Mouse (Mus musculus): ENCODE results near the gene Gm9999. TPM values are rescaled to one million over a fixed set of nuclear protein-coding genes. Genes with fewer than 3 reads are reported as not detected.

Gm9999 gene
- total and polyA plus RNA-seq, 3 experiments: not detected

DNA sequence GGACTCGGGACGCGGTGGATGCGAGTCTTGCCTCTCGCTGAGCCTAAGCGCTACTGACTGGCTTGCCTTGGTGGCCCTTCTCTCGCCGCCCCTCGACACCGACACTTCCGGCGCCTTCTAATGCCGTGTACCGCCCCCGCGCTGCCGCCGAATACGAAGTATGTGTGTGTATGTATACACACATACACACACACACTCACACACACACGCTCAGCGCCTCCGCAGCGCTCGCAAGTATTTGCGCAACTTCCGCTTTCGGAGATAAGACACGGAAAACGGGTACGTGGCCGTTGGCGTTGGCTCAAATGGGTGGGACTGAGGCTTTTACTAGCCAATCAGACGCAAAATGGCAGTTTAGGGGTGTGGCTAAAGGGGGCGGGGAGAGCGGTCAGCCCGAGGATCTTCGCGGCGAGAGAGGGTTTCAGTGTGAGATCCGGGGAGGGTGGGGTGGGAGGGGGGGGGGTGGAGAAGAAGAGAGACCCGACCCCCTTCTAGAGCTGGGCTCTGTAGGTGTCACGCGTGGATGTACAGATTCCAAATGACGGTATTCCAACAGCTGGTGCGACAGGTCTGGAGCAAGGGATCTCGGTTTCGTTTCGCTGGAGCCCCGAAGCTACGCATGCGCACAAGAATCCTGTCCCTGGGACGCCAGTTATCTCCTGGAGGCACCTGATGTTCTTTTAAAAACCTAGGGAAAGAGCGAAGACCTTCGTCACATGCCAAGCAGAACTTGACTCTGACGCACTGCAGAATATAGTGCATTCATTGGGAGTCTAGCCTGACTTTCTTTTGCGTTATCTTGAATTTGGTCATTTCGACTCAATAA is 25.0 kb downstream of the Gm9999 start, which contains the start of gene Spty2d1:
Spty2d1 (minus strand) TSS at position 244 of the 826 bp plus-strand sequence.
- Histone ChIP-seq H3K27me3 (ENCODE audit: control insufficient read depth, insufficient read depth, low read length) (no peaks in the 10 kb centered on the region), H3K4me3 (peak within 1 kb of the TSS; percentile 79), H3K79me2 (replicated peaks; ENCODE audit: control insufficient read depth, insufficient read depth, low read length) (no peaks in the 10 kb centered on the region; the same call in 1 of the 2 replicates), H3K36me3 (ENCODE audit: control insufficient read depth, insufficient read depth, low read length) (peaks cover 4% of the 10 kb centered on the region), H3K4me1 (ENCODE audit: control insufficient read depth, insufficient read depth, low read length) (peaks cover 12% of the 10 kb centered on the region), H3K27ac (peak within 1 kb of the TSS; percentile 92), H3K9ac (ENCODE audit: low read depth, low read length) (peak within 1 kb of the TSS; percentile 80)
- under 1% methylated on average over 57 of the region's 57 CpGs for WGBS
- intact Hi-C loops (cut with DNase I): loop anchor here (5.0 kb wide), 2 partner anchors 86 to 211 kb away; partner anchors contain the start of genes Gtf2h1 and Hps5
- TF ChIP-seq CTCF (IDR thresholded peaks at IDR 0.05): no peak
- TF ChIP-seq EP300 (IDR thresholded peaks at IDR 0.05; ENCODE audit: insufficient read depth, low read depth, low read length): peak; percentile 93
- TF ChIP-seq POLR2A (IDR thresholded peaks at IDR 0.05; ENCODE audit: insufficient read depth, low read depth, low read length): peak; percentile 94
- DNase-seq: peak; percentile 99

DNA sequence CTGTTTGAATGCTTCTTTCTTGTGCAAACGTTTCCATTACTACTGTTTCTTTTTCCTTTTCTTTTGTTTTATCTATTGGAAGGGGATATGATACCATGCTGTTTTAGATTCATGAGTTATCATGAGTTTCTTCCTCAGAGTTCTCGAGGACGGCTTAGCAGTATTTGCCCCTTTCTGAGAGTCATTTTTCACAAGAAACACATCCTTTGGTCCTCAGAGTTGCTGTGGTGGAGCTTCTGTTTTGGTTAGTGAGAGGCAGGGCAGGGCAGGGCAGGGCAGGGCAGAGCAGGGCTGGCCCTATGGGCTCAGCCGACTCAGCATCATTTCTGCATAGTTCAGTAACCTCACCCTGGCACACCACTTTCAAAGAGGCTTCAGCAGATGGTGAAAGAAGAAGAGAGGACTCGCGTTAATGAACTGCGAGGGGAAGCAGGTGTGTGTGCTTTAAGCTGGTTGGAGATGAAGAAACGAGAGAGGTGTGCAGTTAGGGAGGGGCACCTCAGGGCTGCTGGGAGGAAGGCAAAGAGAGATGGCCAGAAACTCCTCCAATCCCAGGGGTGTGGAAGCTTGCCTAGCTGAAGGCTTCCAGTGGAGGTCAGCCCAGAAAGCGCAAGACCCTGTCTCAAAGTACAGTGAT is 29.9 kb downstream of the Gm9999 start:
- Histone ChIP-seq H3K27ac (peak overlapping the region; percentile 0; the same call in 1 of the 2 replicates), H3K4me3 (no peak overlapping the region), H3K27me3 (ENCODE audit: control insufficient read depth, insufficient read depth, low read length) (no peaks in the 10 kb centered on the region), H3K4me1 (ENCODE audit: control insufficient read depth, insufficient read depth, low read length) (peaks cover 15% of the 10 kb centered on the region), H3K9ac (ENCODE audit: low read depth, low read length) (no peak overlapping the region), H3K36me3 (ENCODE audit: control insufficient read depth, insufficient read depth, low read length) (no peaks in the 10 kb centered on the region), H3K79me2 (replicated peaks; ENCODE audit: control insufficient read depth, insufficient read depth, low read length) (no peaks in the 10 kb centered on the region)
- 33% methylated on average over 9 of the region's 9 CpGs for WGBS
- TF ChIP-seq EP300 (IDR thresholded peaks at IDR 0.05; ENCODE audit: insufficient read depth, low read depth, low read length) (no peak), CTCF (IDR thresholded peaks at IDR 0.05) (no peak), POLR2A (IDR thresholded peaks at IDR 0.05; ENCODE audit: insufficient read depth, low read depth, low read length) (no peak)
- no peak for DNase-seq
- intact Hi-C loops (cut with DNase I): loop anchor here (5.0 kb wide), 1 partner anchor 166 kb away; no protein-coding TSS in a partner anchor

DNA sequence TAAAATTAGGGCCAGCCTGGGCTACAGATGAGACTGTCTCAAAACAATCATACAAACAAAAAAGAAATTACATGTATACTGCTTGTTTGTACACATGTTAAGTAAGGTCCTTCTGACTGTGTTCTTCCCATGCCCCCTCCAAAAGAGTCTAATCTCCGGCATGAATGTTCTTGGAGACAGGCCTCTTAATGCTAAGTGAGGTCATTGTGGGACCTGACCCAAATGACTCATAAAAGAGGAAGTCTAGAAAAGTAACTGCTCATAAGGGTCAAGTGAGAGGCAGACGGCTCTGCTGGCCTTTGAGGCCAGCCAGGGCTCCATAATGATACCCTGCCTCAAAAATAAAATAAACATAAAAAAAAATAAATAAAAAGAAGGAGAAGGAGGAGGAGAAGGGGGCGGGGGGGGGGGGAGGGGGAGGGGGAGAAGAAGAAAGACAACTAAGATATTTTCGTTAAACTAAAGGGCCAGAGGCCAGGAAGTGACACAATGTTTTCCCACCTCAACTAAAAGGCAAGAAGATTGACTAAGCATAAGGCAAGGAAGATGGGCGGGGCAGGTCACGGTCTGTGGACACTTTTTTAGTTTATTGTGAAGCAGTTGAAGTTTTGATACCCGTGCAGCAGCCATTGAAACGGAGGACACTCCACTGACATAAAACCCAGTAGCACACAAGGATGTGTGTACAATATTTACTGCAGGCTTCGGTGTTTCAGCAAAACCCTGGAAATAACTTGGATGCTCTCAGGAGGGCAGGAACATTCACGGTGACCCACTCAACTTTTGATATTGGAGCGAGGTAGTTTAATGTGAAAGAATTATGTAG is 31.4 kb downstream of the Gm9999 start:
- Histone ChIP-seq H3K27ac (peak overlapping the region; percentile 57), H3K36me3 (ENCODE audit: control insufficient read depth, insufficient read depth, low read length) (no peaks in the 10 kb centered on the region), H3K4me3 (peak overlapping the region; percentile 28; the same call in 1 of the 2 replicates), H3K9ac (ENCODE audit: low read depth, low read length) (no peak overlapping the region), H3K27me3 (ENCODE audit: control insufficient read depth, insufficient read depth, low read length) (no peaks in the 10 kb centered on the region), H3K4me1 (ENCODE audit: control insufficient read depth, insufficient read depth, low read length) (peaks cover 12% of the 10 kb centered on the region), H3K79me2 (replicated peaks; ENCODE audit: control insufficient read depth, insufficient read depth, low read length) (no peaks in the 10 kb centered on the region)
- WGBS: 28% methylated on average over 11 of the region's 11 CpGs
- DNase-seq: peak; percentile 39 to 51
- no peak for TF ChIP-seq POLR2A (IDR thresholded peaks at IDR 0.05; ENCODE audit: insufficient read depth, low read depth, low read length)
- no peak for TF ChIP-seq EP300 (IDR thresholded peaks at IDR 0.05; ENCODE audit: insufficient read depth, low read depth, low read length)
- no peak for TF ChIP-seq CTCF (IDR thresholded peaks at IDR 0.05)
- intact Hi-C loops (cut with DNase I): loop anchor here (1.0 to 5.0 kb wide), 3 partner anchors 51 to 302 kb away; partner anchors contain the start of gene Saal1

DNA sequence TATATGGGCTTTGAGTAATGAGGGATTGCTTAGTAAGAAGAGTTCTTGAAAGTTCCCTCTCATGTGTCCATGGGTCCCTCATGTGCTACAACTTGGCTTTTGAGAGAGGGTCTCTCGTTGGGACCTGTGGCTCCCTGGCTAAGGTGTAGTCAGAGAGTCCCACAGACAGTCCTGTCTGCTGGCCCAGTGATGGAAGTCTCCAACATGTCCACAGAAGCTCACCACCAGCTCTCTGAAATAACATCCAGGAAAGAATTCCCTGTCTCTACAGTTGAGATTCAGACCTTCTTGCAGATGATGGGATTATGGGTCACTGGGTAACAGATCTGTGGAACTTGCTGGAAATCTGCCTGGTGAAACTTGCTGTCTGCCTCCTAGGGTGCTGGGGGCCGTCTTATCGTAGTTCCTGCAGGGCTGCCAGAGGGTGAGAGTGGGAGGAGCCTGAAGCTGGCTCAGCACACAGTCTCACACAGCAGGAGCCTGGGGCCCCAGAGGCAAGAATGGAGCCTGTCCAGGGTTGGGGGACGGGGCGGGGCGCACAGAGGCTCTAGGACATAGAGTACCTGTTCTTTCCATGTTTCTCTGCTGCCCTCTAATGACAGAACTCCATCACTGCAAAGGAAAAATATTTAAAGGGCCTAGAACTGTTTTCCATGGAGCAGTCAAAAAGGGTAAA is 32.1 kb downstream of the Gm9999 start:
- WGBS: 4% methylated on average over 6 of the region's 6 CpGs
- Histone ChIP-seq H3K36me3 (ENCODE audit: control insufficient read depth, insufficient read depth, low read length) (no peaks in the 10 kb centered on the region), H3K4me3 (peak overlapping the region; percentile 28; the same call in 1 of the 2 replicates), H3K79me2 (replicated peaks; ENCODE audit: control insufficient read depth, insufficient read depth, low read length) (no peaks in the 10 kb centered on the region), H3K4me1 (ENCODE audit: control insufficient read depth, insufficient read depth, low read length) (peaks cover 12% of the 10 kb centered on the region), H3K27me3 (ENCODE audit: control insufficient read depth, insufficient read depth, low read length) (no peaks in the 10 kb centered on the region), H3K27ac (peak overlapping the region; percentile 57), H3K9ac (ENCODE audit: low read depth, low read length) (no peak overlapping the region)
- TF ChIP-seq EP300 (IDR thresholded peaks at IDR 0.05; ENCODE audit: insufficient read depth, low read depth, low read length) (peak; percentile 58; the same call in 1 of the 2 replicates), POLR2A (IDR thresholded peaks at IDR 0.05; ENCODE audit: insufficient read depth, low read depth, low read length) (0 out of 2 replicates have a peak, but pooled peaks have one; percentile 14), CTCF (IDR thresholded peaks at IDR 0.05) (peak; percentile 83)
- peak; percentile 89 to 92 for DNase-seq
- intact Hi-C loops (cut with DNase I): loop anchor here (1.0 to 5.0 kb wide), 2 partner anchors 52 to 303 kb away; partner anchors contain the start of gene Saal1

DNA sequence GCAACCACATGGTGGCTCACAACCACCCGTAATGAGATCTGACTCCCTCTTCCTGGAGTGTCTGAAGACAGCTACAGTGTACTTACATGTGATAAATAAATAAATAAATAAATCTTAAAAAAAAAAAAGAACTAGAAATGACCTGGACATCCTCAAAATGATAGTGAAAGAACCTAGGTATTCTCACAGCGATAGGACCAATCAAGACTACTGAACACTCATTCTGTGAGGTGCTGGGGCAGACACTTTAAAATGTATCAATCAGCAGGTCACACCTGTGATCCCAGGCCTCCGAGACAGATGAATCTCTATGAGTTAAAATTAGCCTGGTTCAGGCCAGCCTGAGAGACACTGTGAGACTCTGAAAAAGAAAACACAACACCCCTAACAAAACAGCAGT is 33.2 kb downstream of the Gm9999 start:
- Histone ChIP-seq H3K4me3 (no peak overlapping the region), H3K9ac (ENCODE audit: low read depth, low read length) (no peak overlapping the region), H3K79me2 (replicated peaks; ENCODE audit: control insufficient read depth, insufficient read depth, low read length) (no peaks in the 10 kb centered on the region), H3K27ac (no peak overlapping the region), H3K36me3 (ENCODE audit: control insufficient read depth, insufficient read depth, low read length) (no peaks in the 10 kb centered on the region), H3K27me3 (ENCODE audit: control insufficient read depth, insufficient read depth, low read length) (no peaks in the 10 kb centered on the region), H3K4me1 (ENCODE audit: control insufficient read depth, insufficient read depth, low read length) (peaks cover 12% of the 10 kb centered on the region)
- DNase-seq: no peak
- 70% methylated on average over 3 of the region's 3 CpGs for WGBS
- intact Hi-C loops (cut with DNase I): loop anchor here (5.0 kb wide), 1 partner anchor 304 kb away; the partner anchor contains the start of gene Saal1
- no peak for TF ChIP-seq POLR2A (IDR thresholded peaks at IDR 0.05; ENCODE audit: insufficient read depth, low read depth, low read length)
- TF ChIP-seq CTCF (IDR thresholded peaks at IDR 0.05): no peak
- TF ChIP-seq EP300 (IDR thresholded peaks at IDR 0.05; ENCODE audit: insufficient read depth, low read depth, low read length): no peak
